Mouse (Mus musculus) kidney, postnatal 0 days (tissue): Measurements from ENCODE around the gene Ptprm. TPM values are rescaled to one million over a fixed set of nuclear protein-coding genes. Genes with fewer than 3 reads are reported as not detected.

Source experiments
- ATAC-seq: fragments of 200-750 bp; cut with Nextera tagmentation; replicated peaks from 2 replicates; pipeline ENCODE4 v1.8.0; 2017; ENCODE audit warnings: low read depth, moderate number of reproducible peaks, moderate TSS enrichment, moderate library complexity; ENCODE audit not compliant: low FRiP score
- DNase-seq: peaks from one replicate; pipeline ENCODE4 v3.0.0-alpha.2; 2016; ENCODE audit warnings: low spot score
- H3K27ac ChIP-seq: fragments of 300-500 bp; sonication (generic); 2 replicates; pipeline ENCODE4 v1.5.1; 2014; ENCODE audit warnings: mild to moderate bottlenecking
- H3K27me3 ChIP-seq: fragments of 300-500 bp; sonication (generic); 2 replicates; pipeline ENCODE4 v1.6.1; 2014; ENCODE audit warnings: low read length, mixed read lengths; ENCODE audit not compliant: insufficient read depth
- H3K36me3 ChIP-seq: fragments of 300-500 bp; sonication (generic); 2 replicates; pipeline ENCODE4 v1.6.1; 2014; ENCODE audit warnings: low read length, mixed read lengths; ENCODE audit not compliant: insufficient read depth
- H3K4me1 ChIP-seq: fragments of 300-500 bp; sonication (generic); replicated peaks from 2 replicates; pipeline ENCODE4 v1.6.1; 2014; ENCODE audit warnings: antibody characterized with exemption, low read length, mixed read lengths; ENCODE audit not compliant: insufficient read depth
- H3K4me2 ChIP-seq: fragments of 300-500 bp; sonication (generic); 2 replicates; pipeline ENCODE4 v1.6.1; 2014; ENCODE audit warnings: mild to moderate bottlenecking, low read length, moderate library complexity, mixed read lengths
- H3K4me3 ChIP-seq: fragments of 300-500 bp; sonication (generic); replicated peaks from 2 replicates; pipeline ENCODE4 v1.5.1; 2014; ENCODE audit warnings: low read depth, low read length
- H3K9ac ChIP-seq: fragments of 300-500 bp; sonication (generic); 2 replicates; pipeline ENCODE4 v1.6.1; 2014; ENCODE audit warnings: low read depth, low read length
- H3K9me3 ChIP-seq: fragments of 300-500 bp; sonication (generic); replicated peaks from 2 replicates; pipeline ENCODE4 v1.6.1; 2016; ENCODE audit warnings: low read length, inconsistent platforms, mixed read lengths
- CTCF ChIP-seq: IDR thresholded peaks from 2 replicates; pipeline ENCODE4 v1.5.1; 2016; ENCODE audit warnings: antibody characterized with exemption, low read depth, mild to moderate bottlenecking, moderate library complexity
- WGBS: fragments of 180-500 bp; shearing (Covaris S2); extraction: QIAGEN DNeasy Blood & Tissue Kit; methylation state at CpG from one replicate; pipeline ENCODE4 v1.1.7; 2014; 5-methylcytosine and 5-hydroxymethylcytosine counted together
- polyA plus RNA-seq: library from polyadenylated mRNA; unstranded; fragments of >200 nt; fragmentation: Nextera tagmentation; extraction: Ambion mirVana; gene quantifications from 2 replicates; pipeline ENCODE4 v1.2.1, GENCODE M21; 2015

Ptprm gene
- polyA plus RNA-seq, 1 experiment from 2014 or later: 13.7 TPM

DNA sequence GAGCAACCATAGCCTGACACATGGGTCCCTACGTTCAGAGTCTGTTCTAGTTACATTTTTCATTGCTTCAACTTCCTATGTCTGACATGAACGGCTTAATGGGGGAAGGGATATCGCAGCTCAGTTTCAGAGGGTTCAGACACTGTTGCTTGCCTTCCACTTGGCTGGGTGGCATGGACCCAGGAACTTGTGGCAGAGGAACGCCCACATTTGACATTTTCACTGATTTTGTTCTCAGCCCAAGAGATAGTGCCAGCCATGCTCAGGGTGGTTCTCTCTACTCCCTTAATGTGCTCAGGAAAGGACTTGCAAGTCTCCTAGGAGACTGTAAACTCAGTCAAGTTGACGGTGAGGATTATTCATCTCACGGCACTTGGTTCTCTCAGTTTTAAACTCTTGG is 588.1 kb downstream of the Ptprm start:
- Histone ChIP-seq H3K9ac (no peak overlapping the region), H3K4me3 (no peak overlapping the region), H3K4me1 (peaks cover 13% of the 10 kb centered on the region), H3K27ac (no peak overlapping the region), H3K36me3 (no peaks in the 10 kb centered on the region), H3K27me3 (no peaks in the 10 kb centered on the region), H3K9me3 (no peaks in the 10 kb centered on the region), H3K4me2 (no peak overlapping the region)
- ATAC-seq (no peak), DNase-seq (no peak)
- no peak for TF ChIP-seq CTCF
- 80% methylated on average over 6 of the region's 6 CpGs for WGBS

GRCm38 (mm10) chr17:66764435-66764834 is 589.8 kb downstream of the Ptprm start:
- Histone ChIP-seq H3K4me1 (peaks cover 12% of the 10 kb centered on the region; the same call in 1 of the 2 replicates), H3K9ac (no peak overlapping the region), H3K4me3 (no peak overlapping the region), H3K4me2 (no peak overlapping the region), H3K27me3 (no peaks in the 10 kb centered on the region), H3K27ac (no peak overlapping the region), H3K9me3 (no peaks in the 10 kb centered on the region), H3K36me3 (peaks cover 4% of the 10 kb centered on the region; the same call in 1 of the 2 replicates)
- ATAC-seq (no peak), DNase-seq (no peak)
- TF ChIP-seq CTCF: no peak
- 63% methylated on average over 2 of the region's 2 CpGs for WGBS

GRCm38 (mm10) chr17:66762716-66763115 is 591.5 kb downstream of the Ptprm start:
- peaks cover 6% of the 10 kb centered on the region; the same call in 1 of the 2 replicates for H3K4me1 ChIP-seq
- TF ChIP-seq CTCF: no peak
- H3K4me3 ChIP-seq: no peak overlapping the region
- ATAC-seq (no peak), DNase-seq (peak; percentile 29)
- no peaks in the 10 kb centered on the region for H3K9me3 ChIP-seq
- peaks cover 4% of the 10 kb centered on the region; the same call in 1 of the 2 replicates for H3K36me3 ChIP-seq
- WGBS: 54% methylated on average over 10 of the region's 10 CpGs
- no peaks in the 10 kb centered on the region for H3K27me3 ChIP-seq
- no peak overlapping the region for H3K27ac ChIP-seq
- H3K9ac ChIP-seq: no peak overlapping the region
- no peak overlapping the region for H3K4me2 ChIP-seq

DNA sequence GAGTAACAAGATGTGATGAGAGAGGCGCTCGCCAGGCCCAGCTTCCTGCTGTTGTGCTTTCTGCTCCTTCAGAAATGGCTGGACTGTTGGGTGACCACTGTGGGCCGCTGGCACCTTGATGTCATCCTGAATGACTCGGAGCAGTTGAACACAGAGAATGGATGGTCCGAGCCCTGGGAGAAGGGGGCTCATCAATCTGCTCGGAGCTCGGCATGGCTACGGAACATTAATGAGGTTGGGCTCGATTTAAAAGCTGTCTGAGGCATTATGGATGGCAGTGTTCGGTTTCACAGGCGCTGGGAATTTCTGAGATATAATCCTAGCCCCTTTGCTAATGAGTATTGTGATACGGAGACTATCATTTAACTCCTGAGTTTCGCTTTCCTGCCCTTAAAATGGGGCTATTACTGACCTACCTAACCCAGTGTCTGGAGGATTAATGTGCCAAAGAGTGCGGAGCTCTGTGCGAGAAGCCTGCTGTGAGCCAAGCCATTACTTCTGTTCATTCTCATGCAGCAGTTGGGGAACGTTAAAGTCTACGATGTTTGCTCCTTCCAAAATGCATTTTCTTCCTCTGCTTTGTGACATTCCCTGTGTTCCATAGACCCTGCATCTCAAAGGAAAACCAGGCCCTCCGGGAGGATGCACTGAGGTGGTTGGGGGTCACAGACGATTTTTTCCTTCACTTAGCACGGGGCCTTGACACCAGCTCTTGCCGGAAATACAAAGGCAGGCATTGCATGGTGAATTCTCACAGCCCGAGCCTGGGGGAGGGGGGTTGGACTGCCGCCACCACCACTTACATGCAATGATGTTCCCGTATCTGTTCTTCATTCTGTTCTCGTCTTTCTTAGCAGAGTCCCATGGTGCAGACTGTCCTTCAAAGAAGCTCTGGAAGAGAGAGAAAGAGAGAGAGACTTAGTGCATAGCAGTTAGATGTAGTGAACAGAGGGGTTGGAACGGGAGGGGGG is 592.6 kb downstream of the Ptprm start:
- Histone ChIP-seq H3K9me3 (no peaks in the 10 kb centered on the region), H3K9ac (no peak overlapping the region), H3K36me3 (peaks cover 4% of the 10 kb centered on the region; the same call in 1 of the 2 replicates), H3K27ac (peak overlapping the region; percentile 31; the same call in 1 of the 2 replicates), H3K27me3 (no peaks in the 10 kb centered on the region), H3K4me1 (peaks cover 12% of the 10 kb centered on the region; the same call in 1 of the 2 replicates), H3K4me3 (no peak overlapping the region), H3K4me2 (0 out of 2 replicates have a peak overlapping the region, but pooled peaks have one; percentile 5)
- 33% methylated on average over 26 of the region's 26 CpGs for WGBS
- ATAC-seq (peak; percentile 72), DNase-seq (peak; percentile 88)
- TF ChIP-seq CTCF: no peak

GRCm38 (mm10) chr17:66757025-66757511 is 597.2 kb downstream of the Ptprm start:
- H3K4me1 ChIP-seq: peaks cover 11% of the 10 kb centered on the region; the same call in 1 of the 2 replicates
- peak overlapping the region; percentile 32 for H3K4me2 ChIP-seq
- H3K27me3 ChIP-seq: no peaks in the 10 kb centered on the region
- H3K4me3 ChIP-seq: peak overlapping the region; percentile 3
- H3K9me3 ChIP-seq: no peaks in the 10 kb centered on the region
- WGBS: 33% methylated on average over 10 of the region's 10 CpGs
- H3K27ac ChIP-seq: peak overlapping the region; percentile 58; the same call in 1 of the 2 replicates
- H3K36me3 ChIP-seq: peaks cover 4% of the 10 kb centered on the region; the same call in 1 of the 2 replicates
- H3K9ac ChIP-seq: no peak overlapping the region
- TF ChIP-seq CTCF: no peak
- ATAC-seq (no peak), DNase-seq (peak; percentile 40)

DNA sequence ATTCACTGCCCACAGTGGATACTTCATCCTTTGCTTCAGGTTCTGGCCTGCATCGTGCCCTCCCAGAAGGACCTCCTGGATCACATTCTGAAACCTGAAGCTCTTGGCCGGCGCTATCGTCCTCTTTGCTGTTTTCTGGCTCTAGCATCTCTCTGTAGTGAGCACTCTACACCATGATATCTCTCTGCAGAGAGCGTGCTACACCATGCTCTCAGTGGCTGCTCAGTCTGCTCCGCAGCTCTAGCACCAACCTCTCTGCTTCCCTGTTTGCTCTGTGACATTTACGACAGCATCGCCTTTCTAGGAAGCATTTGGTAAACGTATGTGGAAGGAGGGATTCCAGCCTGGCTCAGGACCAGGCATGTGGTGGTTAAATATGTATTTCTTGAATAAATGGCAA is 597.8 kb downstream of the Ptprm start:
- no peak for ATAC-seq
- Histone ChIP-seq H3K27me3 (no peaks in the 10 kb centered on the region), H3K36me3 (peaks cover 4% of the 10 kb centered on the region; the same call in 1 of the 2 replicates), H3K4me2 (peak overlapping the region; percentile 32; the same call in 1 of the 2 replicates), H3K4me1 (peaks cover 11% of the 10 kb centered on the region; the same call in 1 of the 2 replicates), H3K9ac (no peak overlapping the region), H3K27ac (peak overlapping the region; percentile 58; the same call in 1 of the 2 replicates), H3K4me3 (no peak overlapping the region), H3K9me3 (no peaks in the 10 kb centered on the region)
- no peak for DNase-seq
- WGBS: 43% methylated on average over 9 of the region's 9 CpGs
- no peak for TF ChIP-seq CTCF
